Mouse (Mus musculus) frontal cortex, adult (tissue): ENCODE data around the gene Nras.

Source experiments
- ATAC-seq: cut with Nextera tagmentation; 2 replicates; pipeline ENCODE4 v1.9.2; 2017; ENCODE audit warnings: mild to moderate bottlenecking, moderate library complexity, mixed read lengths; ENCODE audit not compliant: low TSS enrichment

Nras gene

DNA sequence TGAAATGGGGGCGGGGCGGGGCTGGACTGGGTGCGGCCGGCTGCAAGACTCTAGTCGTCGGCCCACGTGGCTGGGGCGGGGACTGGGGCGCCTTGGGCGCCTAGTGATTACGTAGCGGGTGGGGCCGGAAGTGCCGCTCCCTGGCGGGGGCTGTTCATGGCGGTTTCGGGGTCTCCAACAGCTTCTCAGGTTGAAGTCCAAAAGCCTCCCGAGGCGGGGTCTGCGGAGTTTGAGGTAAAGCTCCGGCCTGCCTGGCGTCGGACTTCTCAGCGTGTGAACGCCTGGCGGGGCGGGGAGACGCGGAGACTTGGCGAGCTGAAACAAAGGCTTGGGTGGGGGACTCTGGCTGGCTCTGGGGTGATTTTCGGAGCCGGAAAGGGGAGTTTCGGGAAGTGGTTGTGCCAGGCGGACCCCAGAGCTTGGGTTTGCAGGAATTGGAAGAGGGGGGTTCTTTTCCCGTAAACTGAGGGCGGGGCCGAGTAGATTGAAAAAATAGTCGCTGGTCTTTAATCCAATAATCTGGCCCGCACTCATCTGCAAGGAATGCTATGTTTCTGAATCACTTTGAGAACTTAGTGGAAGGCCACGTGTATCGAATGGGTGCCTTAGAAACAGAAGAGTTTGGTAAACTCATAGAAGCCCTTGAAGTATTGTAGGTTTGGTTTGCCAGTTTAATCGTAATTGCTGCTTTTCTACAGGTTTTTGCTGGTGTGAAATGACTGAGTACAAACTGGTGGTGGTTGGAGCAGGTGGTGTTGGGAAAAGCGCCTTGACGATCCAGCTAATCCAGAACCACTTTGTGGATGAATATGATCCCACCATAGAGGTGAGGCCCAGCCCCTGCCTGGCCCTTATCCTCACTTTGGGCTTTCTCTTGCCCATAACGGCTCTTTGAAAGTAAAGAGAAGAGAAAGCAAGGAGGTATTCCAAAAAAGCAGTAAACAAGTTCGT lies at the start of gene Nras:
Gene Nras (plus strand): TSS at position 79 of the 951 bp plus-strand sequence.
- ATAC-seq, result peak; percentile 99

DNA sequence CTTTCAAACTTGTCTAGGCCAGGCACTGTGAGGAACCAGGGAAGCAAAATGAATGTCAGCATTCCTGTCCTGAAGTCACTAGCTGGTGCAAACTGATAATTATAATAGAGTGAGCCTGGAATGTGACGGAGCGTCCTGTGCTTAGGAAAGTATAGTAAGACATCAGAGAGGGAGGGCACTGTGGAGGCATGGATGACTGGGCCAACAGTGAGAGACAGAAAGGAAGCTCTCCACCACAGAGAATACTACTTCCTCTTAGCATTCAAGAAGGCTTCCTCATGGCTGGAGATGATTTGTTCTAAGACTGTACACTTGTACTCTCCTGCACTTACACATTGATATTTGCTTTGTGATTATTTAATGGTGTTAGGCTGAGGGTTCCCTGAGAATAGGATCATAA lies 40.7 kb upstream of the Nras start:
- ATAC-seq, result no peak

- no peak for ATAC-seq
Observed at GRCm38 (mm10) chr3:103019462-103019861, 38.6 kb upstream of the Nras start.

GRCm38 (mm10) chr3:103020249-103020942 lies 37.7 kb upstream of the Nras start, which contains the start of gene Csde1:
Gene Csde1 (plus strand): TSS chr3:103020426.
- peak; percentile 97 for ATAC-seq

DNA sequence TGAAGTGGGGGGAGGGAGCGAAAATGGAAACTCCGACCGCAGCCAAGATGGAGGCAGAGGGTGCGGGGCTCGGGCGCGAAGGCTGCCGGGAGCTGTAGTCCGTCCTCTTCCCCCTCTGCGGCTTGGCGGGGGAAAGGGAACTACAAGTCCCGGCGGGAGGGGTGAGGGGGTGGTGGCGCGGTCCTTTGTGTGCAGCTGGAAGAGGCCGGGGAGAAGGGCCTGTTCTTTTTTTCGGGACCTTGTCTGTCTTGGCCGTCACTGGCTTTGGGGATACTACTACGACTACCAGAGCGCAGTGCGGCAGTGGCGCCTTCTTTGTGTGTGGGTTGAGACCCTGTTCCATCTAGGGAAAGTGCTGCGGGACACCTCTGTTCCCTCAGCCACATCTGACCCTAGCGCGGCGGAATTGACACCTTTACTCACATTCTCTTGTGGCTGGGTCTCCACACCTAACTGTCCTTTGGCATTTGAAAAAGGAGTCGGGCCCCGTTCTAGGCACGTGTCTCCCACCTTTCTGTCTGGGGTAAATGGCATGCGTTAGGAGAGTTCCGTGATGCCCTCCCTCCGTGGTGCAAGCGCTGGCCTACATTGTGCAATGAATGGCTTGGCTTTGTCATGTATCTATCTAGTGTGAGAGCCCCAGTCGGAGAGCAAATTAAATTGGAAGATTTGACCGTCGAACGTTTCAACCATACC lies 37.0 kb upstream of the Nras start:
- ATAC-seq, result peak; percentile 89

DNA sequence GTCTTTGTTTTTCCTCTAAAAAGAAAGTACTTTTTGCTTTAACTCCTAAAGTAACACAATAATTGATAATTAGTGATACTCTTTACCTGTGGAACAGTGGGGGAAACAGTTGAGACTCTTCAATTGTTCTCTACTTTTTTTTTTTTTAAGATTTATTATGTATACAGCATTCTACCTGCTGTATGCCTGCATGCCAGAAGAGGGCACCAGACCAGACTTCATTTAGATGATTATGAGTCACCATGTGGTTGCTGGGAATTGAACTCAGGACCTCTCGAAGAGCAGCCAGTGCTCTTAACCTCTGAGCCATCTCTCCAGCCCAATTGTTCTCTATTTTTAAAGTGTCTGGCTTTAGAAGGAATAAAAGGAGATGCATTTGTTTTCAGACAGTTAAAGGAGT lies 31.9 kb upstream of the Nras start:
- ATAC-seq, result no peak

DNA sequence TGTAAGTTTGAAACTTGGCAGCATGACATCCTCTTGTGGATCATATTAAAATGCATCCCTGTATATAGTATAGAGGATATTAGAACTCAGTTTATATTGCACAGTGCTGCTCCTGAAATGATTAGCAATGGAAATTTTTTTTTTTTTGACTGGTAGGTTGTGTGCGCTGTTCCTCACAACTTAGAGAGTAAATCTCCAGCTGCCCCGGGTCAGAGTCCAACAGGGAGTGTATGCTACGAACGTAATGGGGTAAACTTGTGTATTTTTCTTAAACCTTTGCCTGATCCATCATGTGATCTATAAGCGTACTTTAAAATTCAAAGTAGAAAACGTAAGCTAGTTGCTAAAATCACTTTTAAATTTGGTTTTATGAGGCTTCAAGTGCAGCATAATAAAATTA lies 17.8 kb upstream of the Nras start:
- no peak for ATAC-seq

GRCm38 (mm10) chr3:103040861-103041379 lies 17.2 kb upstream of the Nras start:
- ATAC-seq, result no peak

- ATAC-seq, result no peak
Observed at GRCm38 (mm10) chr3:103056016-103056595, 2.0 kb upstream of the Nras start.

DNA sequence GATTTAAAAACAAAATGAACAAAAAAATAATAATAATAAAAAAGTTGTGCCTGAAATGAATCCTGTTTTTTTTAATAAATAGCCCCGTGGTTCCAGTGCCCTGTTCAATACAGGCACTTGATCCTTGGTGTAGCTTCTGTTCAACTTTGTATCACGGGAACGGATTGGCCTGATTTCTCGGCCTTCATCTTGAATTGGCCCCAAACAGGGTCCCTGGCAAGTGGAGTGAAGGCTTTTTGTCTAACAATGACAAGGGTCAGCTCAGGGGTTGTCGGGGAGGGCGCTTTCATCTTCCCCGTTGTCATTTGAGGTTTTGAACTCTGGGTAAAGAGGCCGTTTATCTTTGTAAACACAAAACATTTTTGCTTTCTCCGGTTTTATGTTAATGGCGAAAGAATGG lies 333 bp upstream of the Nras start:
- no peak for ATAC-seq

DNA sequence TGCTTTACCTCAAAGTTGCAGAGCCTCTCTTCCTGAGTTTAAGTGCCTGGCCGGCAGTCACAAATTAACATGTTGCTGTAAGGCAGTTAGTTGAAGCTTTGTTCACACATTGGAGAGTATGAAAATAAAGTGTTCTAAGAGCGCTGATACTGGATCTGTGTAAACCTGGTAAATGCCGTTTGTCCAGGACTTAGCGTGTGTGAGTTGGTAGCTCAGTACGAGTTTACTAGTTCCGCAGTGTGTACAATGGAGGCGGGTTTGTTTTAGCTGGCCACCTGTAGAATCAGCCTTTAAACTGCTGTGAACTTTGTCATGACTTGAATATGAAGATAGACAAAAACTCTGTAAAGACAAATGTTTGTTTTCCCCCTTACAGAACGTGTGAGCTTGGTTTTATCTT lies 8.8 kb downstream of the Nras start:
- no peak for ATAC-seq

DNA sequence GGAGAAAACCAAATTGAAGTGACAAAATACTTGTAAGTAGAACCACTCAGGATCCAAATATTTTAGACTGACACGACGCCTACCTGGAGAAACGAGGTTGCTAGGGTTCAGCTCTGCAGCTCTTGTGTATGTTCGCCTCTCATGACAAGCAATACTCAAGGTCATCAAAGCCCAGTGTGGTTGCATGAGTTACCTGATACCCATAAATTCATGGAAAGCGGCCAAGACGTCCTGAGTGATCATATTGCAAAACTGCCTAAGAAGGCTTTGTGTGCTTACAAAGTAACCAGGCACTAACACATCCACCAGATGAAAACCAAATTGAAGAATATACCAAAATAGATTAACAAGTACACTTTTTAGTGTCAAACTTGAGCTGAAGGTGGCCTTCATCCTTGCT lies 10.9 kb downstream of the Nras start:
- no peak for ATAC-seq

GRCm38 (mm10) chr3:103073771-103074170 lies 15.7 kb downstream of the Nras start, which contains the start of gene Ampd1:
Gene Ampd1 (plus strand): TSS chr3:103074014.
- no peak for ATAC-seq

- ATAC-seq, result no peak
Observed at GRCm38 (mm10) chr3:103075871-103076270, 17.8 kb downstream of the Nras start.

GRCm38 (mm10) chr3:103076476-103076875 lies 18.4 kb downstream of the Nras start:
- no peak for ATAC-seq

DNA sequence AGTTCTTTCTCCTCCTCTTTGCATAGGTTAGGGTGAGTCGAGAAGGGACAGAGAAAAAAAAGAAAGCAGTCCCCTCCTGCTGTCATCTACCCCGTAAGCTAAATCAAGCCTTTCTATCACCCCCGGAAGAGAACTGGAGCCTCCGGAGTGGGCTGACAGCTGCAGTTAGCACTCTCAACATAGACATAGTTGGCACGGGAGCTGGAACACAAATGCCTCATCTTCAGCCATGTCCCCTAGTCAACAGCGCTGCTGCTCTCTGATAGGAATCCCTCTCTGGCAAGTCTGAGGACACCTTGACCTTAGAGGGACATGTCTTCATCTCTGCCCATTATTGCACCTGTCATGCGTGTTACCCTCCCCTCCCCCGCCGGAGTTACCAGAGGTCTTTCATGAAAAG lies 21.2 kb downstream of the Nras start:
- peak; percentile 86 for ATAC-seq

GRCm38 (mm10) chr3:103081051-103081450 lies 23.0 kb downstream of the Nras start:
- no peak for ATAC-seq

- ATAC-seq, result no peak
Observed at GRCm38 (mm10) chr3:103081861-103082453, 23.9 kb downstream of the Nras start.

GRCm38 (mm10) chr3:103082761-103083160 lies 24.7 kb downstream of the Nras start:
- no peak for ATAC-seq

- no peak for ATAC-seq
Observed at GRCm38 (mm10) chr3:103085986-103086385, 27.9 kb downstream of the Nras start.

DNA sequence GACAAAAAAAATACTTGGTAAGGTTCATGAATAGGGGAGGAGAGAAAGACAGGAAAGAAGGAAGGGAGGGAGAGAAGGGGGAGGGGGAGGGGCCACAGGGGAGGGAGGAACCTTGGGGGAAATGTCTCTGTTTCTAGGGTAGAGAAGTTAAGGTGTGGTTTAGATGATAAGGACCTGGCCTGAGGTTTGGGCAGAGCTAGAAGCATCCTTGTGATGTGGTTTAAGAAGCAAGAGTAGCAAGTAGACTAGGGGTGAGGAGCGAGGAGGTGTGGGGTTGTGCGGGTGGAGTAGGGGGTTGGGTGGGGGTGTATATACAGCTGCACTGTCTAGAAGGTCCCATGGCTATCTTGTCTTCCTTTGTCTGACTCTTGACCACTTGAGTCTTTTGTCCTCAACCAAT lies 33.7 kb downstream of the Nras start:
- no peak for ATAC-seq
